Mouse (Mus musculus) heart, adult 2 months (tissue): ENCODE measurements at regions not wholly inside any gene's neighbourhood (a gene's known extent, or its start where the extent isn't known, plus 50 kb on each side); places are given as distances from the start of the nearest gene placed in this dataset.

ENCODE experiments used
- CTCF ChIP-seq: fragments of 200-600 bp; IDR thresholded peaks from 2 replicates; pipeline ENCODE4 v1.8.1; 2022; ENCODE audit warnings: antibody characterized with exemption, mild to moderate bottlenecking, moderate library complexity
- POLR2A ChIP-seq: fragments of 200-500 bp; IDR thresholded peaks from 2 replicates; pipeline ENCODE4 v1.6.1; 2011; ENCODE audit warnings: mild to moderate bottlenecking, low read depth, low read length, control low read depth; ENCODE audit not compliant: insufficient read depth

GRCm38 (mm10) chr9:17152369-17152768 is 651.3 kb upstream of the Fat3 start:
- TF ChIP-seq POLR2A (no peak), CTCF (no peak)
